Mouse (Mus musculus) heart, postnatal 0 days (tissue): ENCODE data around the gene Erg. TPM values are rescaled to one million over a fixed set of nuclear protein-coding genes. Genes with fewer than 3 reads are reported as not detected.
A peak's percentile ranks its signal among the peaks of the same experiment; 100 is the strongest.

Experiments
- ATAC-seq: fragments of 200-750 bp; cut with Nextera tagmentation; 2 replicates; pipeline ENCODE4 v1.8.0; 2017; ENCODE audit warnings: low read depth, moderate number of reproducible peaks, moderate library complexity; ENCODE audit not compliant: insufficient read depth
- DNase-seq: peaks from one replicate; pipeline ENCODE4 v3.0.0-alpha.2; 2016; ENCODE audit warnings: low spot score
- H3K27ac ChIP-seq: fragments of 300-500 bp; sonication (generic); 2 replicates; pipeline ENCODE4 v1.5.1; 2014; ENCODE audit warnings: low read depth, mild to moderate bottlenecking
- H3K27me3 ChIP-seq: fragments of 300-500 bp; sonication (generic); 2 replicates; pipeline ENCODE4 v1.6.1; 2014; ENCODE audit warnings: low read length, mixed read lengths; ENCODE audit not compliant: control insufficient read depth, insufficient read depth
- H3K36me3 ChIP-seq: fragments of 300-500 bp; sonication (generic); replicated peaks from 2 replicates; pipeline ENCODE4 v1.6.1; 2014; ENCODE audit warnings: low read length, mixed read lengths; ENCODE audit not compliant: control insufficient read depth, insufficient read depth
- H3K4me1 ChIP-seq: fragments of 300-500 bp; sonication (generic); 2 replicates; pipeline ENCODE4 v1.6.1; 2014; ENCODE audit warnings: antibody characterized with exemption; ENCODE audit not compliant: control insufficient read depth, insufficient read depth
- H3K4me2 ChIP-seq: fragments of 300-500 bp; sonication (generic); 2 replicates; pipeline ENCODE4 v1.6.1; 2014; ENCODE audit warnings: low read depth, mild to moderate bottlenecking, low read length, moderate library complexity
- H3K4me3 ChIP-seq: fragments of 300-500 bp; sonication (generic); 2 replicates; pipeline ENCODE4 v1.5.1; 2014; ENCODE audit warnings: low read depth, low read length
- H3K9ac ChIP-seq: fragments of 300-500 bp; sonication (generic); replicated peaks from 2 replicates; pipeline ENCODE4 v1.6.1; 2014; ENCODE audit warnings: low read depth, low read length, mixed read lengths
- H3K9me3 ChIP-seq: fragments of 300-500 bp; sonication (generic); replicated peaks from 2 replicates; pipeline ENCODE4 v1.6.1; 2016; ENCODE audit warnings: low read length; ENCODE audit not compliant: control insufficient read depth
- CTCF ChIP-seq: IDR thresholded peaks from 2 replicates; pipeline ENCODE4 v1.5.1; 2016; ENCODE audit warnings: antibody characterized with exemption, control low read depth, low read depth
- EP300 ChIP-seq: IDR thresholded peaks from 2 replicates; pipeline ENCODE4 v1.6.1; 2016; ENCODE audit warnings: antibody characterized with exemption, low read depth
- WGBS: fragments of 180-500 bp; shearing (Covaris S2); extraction: QIAGEN DNeasy Blood & Tissue Kit; methylation state at CpG from one replicate; pipeline ENCODE4 v1.1.7; 2014; 5-methylcytosine and 5-hydroxymethylcytosine counted together
- polyA plus RNA-seq: library from polyadenylated mRNA; unstranded; fragments of >200 nt; fragmentation: Nextera tagmentation; extraction: Ambion mirVana; gene quantifications from 2 replicates; pipeline ENCODE4 v1.2.1, GENCODE M21; 2015
- total RNA-seq: library from RNA; depleted of rRNA; stranded (reverse); fragments of >200 nt; gene quantifications from 2 replicates; pipeline ENCODE4 v1.2.3, GENCODE M21; 2014; ENCODE audit warnings: low replicate concordance

Erg gene
- total and polyA plus RNA-seq, 2 experiments from 2014 or later, result 7.2 to 12.1 TPM

DNA sequence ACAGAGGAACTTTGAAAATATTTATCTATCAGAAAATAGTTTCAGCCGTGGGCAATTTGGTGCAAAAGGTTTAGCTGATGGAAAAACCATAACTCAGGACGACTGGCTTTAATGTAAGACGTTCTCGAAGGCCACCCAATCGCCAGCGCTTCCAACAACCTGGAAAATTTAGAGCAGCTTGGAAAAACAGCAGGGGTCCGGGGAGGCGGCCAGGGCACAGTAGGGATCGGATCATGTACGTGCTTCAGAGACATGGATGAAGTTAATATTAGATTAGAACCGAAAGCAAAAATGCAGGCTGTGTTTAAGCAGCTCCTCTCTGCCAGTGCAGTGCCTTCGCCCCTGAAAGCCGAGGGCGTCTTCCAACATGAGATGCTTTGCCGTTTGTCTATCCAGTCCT lies 31.8 kb upstream of the Erg start:
- 51% methylated on average over 15 of the region's 15 CpGs for WGBS
- 0 out of 2 replicates have a peak overlapping the region, but pooled peaks have one; percentile 16 for H3K4me2 ChIP-seq
- no peaks in the 10 kb centered on the region for H3K36me3 ChIP-seq
- DNase-seq (no peak), ATAC-seq (no peak)
- no peak overlapping the region for H3K9ac ChIP-seq
- no peak overlapping the region for H3K4me3 ChIP-seq
- H3K27ac ChIP-seq, result no peak overlapping the region
- H3K4me1 ChIP-seq, result no peaks in the 10 kb centered on the region
- no peak for TF ChIP-seq CTCF
- TF ChIP-seq EP300, result no peak
- H3K27me3 ChIP-seq, result no peaks in the 10 kb centered on the region
- H3K9me3 ChIP-seq, result no peaks in the 10 kb centered on the region

GRCm38 (mm10) chr16:95617720-95618119 lies 31.3 kb upstream of the Erg start:
- no peak for DNase-seq
- Histone ChIP-seq H3K4me3 (no peak overlapping the region), H3K27me3 (no peaks in the 10 kb centered on the region), H3K4me1 (no peaks in the 10 kb centered on the region), H3K27ac (no peak overlapping the region), H3K4me2 (no peak overlapping the region), H3K36me3 (no peaks in the 10 kb centered on the region), H3K9ac (no peak overlapping the region), H3K9me3 (no peaks in the 10 kb centered on the region)
- TF ChIP-seq CTCF (no peak), EP300 (no peak)
- WGBS, result 38% methylated on average over 6 of the region's 6 CpGs
- ATAC-seq, result no peak

DNA sequence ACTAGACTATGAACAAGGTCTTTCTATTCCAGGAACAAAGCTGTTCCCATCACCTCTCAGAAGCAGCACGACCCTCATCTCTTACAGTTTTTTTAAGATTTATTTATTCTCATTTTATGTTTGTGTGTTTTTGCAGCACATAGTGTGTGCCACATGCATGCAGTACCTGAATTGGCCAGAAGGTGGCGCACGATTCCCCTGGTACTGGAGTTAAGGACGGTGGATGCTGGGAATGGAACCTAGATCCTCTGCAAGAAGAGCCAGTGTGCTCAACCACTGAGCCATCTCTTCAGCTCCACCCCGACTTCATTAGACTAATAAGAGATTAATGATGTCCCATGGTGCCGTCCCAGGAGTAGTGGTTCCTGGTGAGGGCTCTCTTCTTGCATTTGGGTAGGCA lies 29.2 kb upstream of the Erg start:
- TF ChIP-seq EP300 (no peak), CTCF (peak; percentile 51)
- no peak overlapping the region for H3K9ac ChIP-seq
- no peak overlapping the region for H3K27ac ChIP-seq
- H3K4me2 ChIP-seq, result no peak overlapping the region
- no peak overlapping the region for H3K4me3 ChIP-seq
- 32% methylated on average over 6 of the region's 6 CpGs for WGBS
- H3K9me3 ChIP-seq, result no peaks in the 10 kb centered on the region
- H3K36me3 ChIP-seq, result no peaks in the 10 kb centered on the region
- H3K27me3 ChIP-seq, result no peaks in the 10 kb centered on the region
- no peak for DNase-seq
- no peak for ATAC-seq
- H3K4me1 ChIP-seq, result no peaks in the 10 kb centered on the region

DNA sequence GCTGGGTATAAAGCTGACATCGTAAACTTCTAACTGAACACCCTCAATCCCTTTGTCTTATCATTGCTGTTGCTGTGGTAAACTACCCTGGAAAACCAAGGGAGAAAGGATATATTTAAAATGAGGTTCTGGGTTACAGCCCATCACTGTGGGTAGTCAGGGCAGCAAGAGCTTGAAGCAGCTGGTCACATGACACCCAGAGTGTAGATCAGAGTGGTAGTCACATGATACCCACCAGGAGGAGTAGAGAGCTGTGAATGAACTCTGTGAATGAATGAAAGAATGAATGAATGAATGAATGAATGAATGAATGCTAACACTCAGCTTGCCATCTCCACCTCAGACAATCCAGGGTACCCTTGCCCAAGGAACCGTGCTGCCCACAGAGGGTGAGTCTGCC lies 28.1 kb upstream of the Erg start:
- Histone ChIP-seq H3K27ac (no peak overlapping the region), H3K27me3 (no peaks in the 10 kb centered on the region), H3K9me3 (no peaks in the 10 kb centered on the region), H3K4me3 (no peak overlapping the region), H3K4me1 (no peaks in the 10 kb centered on the region), H3K4me2 (no peak overlapping the region), H3K9ac (no peak overlapping the region), H3K36me3 (no peaks in the 10 kb centered on the region)
- ATAC-seq (no peak), DNase-seq (no peak)
- TF ChIP-seq CTCF (no peak), EP300 (no peak)
- WGBS, result 92% methylated on average over 2 of the region's 2 CpGs

- Histone ChIP-seq H3K9me3 (no peaks in the 10 kb centered on the region), H3K4me1 (no peaks in the 10 kb centered on the region), H3K36me3 (no peaks in the 10 kb centered on the region), H3K4me3 (no peak overlapping the region), H3K27ac (no peak overlapping the region), H3K9ac (no peak overlapping the region), H3K4me2 (no peak overlapping the region), H3K27me3 (no peaks in the 10 kb centered on the region)
- ATAC-seq (no peak), DNase-seq (no peak)
- 67% methylated on average over 20 of the region's 20 CpGs for WGBS
- TF ChIP-seq CTCF (no peak), EP300 (no peak)
Measured at GRCm38 (mm10) chr16:95611982-95612746, 25.8 kb upstream of the Erg start.

- TF ChIP-seq CTCF (no peak), EP300 (no peak)
- DNase-seq (no peak), ATAC-seq (no peak)
- Histone ChIP-seq H3K4me2 (no peak overlapping the region), H3K4me1 (no peaks in the 10 kb centered on the region), H3K27ac (no peak overlapping the region), H3K9ac (no peak overlapping the region), H3K36me3 (no peaks in the 10 kb centered on the region), H3K9me3 (no peaks in the 10 kb centered on the region), H3K4me3 (no peak overlapping the region), H3K27me3 (no peaks in the 10 kb centered on the region)
- WGBS, result 69% methylated on average over 7 of the region's 7 CpGs
Measured at GRCm38 (mm10) chr16:95608624-95609023, 22.2 kb upstream of the Erg start.
